Mouse (Mus musculus): ENCODE measurements around the gene Gm37240. TPM values are rescaled to one million over a fixed set of nuclear protein-coding genes. Genes with fewer than 3 reads are reported as not detected.

The Gm37240 gene
- polyA plus RNA-seq, 1 experiment from 2014 or later, result 3.3 TPM

GRCm38 (mm10) chr3:85369847-85370246, 517.5 kb downstream of the Gm37240 start:
- no peak overlapping the region for H3K9ac ChIP-seq (ENCODE audit: low read depth, low read length)
- H3K4me1 ChIP-seq (replicated peaks; ENCODE audit: control insufficient read depth, insufficient read depth, low read length), result no peaks in the 10 kb centered on the region
- H3K9me3 ChIP-seq (ENCODE audit: control insufficient read depth), result no peaks in the 10 kb centered on the region
- WGBS, result 89% methylated on average over 9 of the region's 10 CpGs
- no peaks in the 10 kb centered on the region for H3K36me3 ChIP-seq (ENCODE audit: control insufficient read depth, insufficient read depth)
- no peak for TF ChIP-seq CTCF (IDR thresholded peaks at IDR 0.05; ENCODE audit: low read depth)
- H3K27ac ChIP-seq (ENCODE audit: low read depth, low read length), result no peak overlapping the region
- no peak overlapping the region for H3K4me2 ChIP-seq (replicated peaks; ENCODE audit: low read depth)
- no peaks in the 10 kb centered on the region for H3K27me3 ChIP-seq (replicated peaks; ENCODE audit: control insufficient read depth, insufficient read depth, low read length)
- no peak overlapping the region for H3K4me3 ChIP-seq (ENCODE audit: low read depth, low read length)
- ATAC-seq, result no peak

- no peak for ATAC-seq
- Histone ChIP-seq H3K4me3 (ENCODE audit: low read depth, low read length) (no peak overlapping the region), H3K9ac (ENCODE audit: low read depth, low read length) (no peak overlapping the region), H3K9me3 (ENCODE audit: control insufficient read depth) (no peaks in the 10 kb centered on the region), H3K27me3 (replicated peaks; ENCODE audit: control insufficient read depth, insufficient read depth, low read length) (no peaks in the 10 kb centered on the region), H3K36me3 (ENCODE audit: control insufficient read depth, insufficient read depth) (no peaks in the 10 kb centered on the region), H3K4me2 (replicated peaks; ENCODE audit: low read depth) (no peak overlapping the region), H3K4me1 (replicated peaks; ENCODE audit: control insufficient read depth, insufficient read depth, low read length) (no peaks in the 10 kb centered on the region), H3K27ac (ENCODE audit: low read depth, low read length) (no peak overlapping the region)
- TF ChIP-seq CTCF (IDR thresholded peaks at IDR 0.05; ENCODE audit: low read depth), result no peak
- WGBS, result 63% methylated on average over 5 of the region's 5 CpGs
Measured at GRCm38 (mm10) chr3:85369157-85369556, 518.2 kb downstream of the Gm37240 start.

- H3K36me3 ChIP-seq (ENCODE audit: control insufficient read depth, insufficient read depth), result no peaks in the 10 kb centered on the region
- no peak overlapping the region for H3K9ac ChIP-seq (ENCODE audit: low read depth, low read length)
- TF ChIP-seq CTCF (IDR thresholded peaks at IDR 0.05; ENCODE audit: low read depth), result no peak
- WGBS, result 73% methylated on average over 16 of the region's 16 CpGs
- no peak for ATAC-seq
- H3K27me3 ChIP-seq (replicated peaks; ENCODE audit: control insufficient read depth, insufficient read depth, low read length), result no peaks in the 10 kb centered on the region
- no peaks in the 10 kb centered on the region for H3K4me1 ChIP-seq (replicated peaks; ENCODE audit: control insufficient read depth, insufficient read depth, low read length)
- no peak overlapping the region for H3K27ac ChIP-seq (ENCODE audit: low read depth, low read length)
- no peak overlapping the region for H3K4me3 ChIP-seq (ENCODE audit: low read depth, low read length)
- no peak overlapping the region for H3K4me2 ChIP-seq (replicated peaks; ENCODE audit: low read depth)
- no peaks in the 10 kb centered on the region for H3K9me3 ChIP-seq (ENCODE audit: control insufficient read depth)
Measured at GRCm38 (mm10) chr3:85368354-85369120, 518.8 kb downstream of the Gm37240 start.

- TF ChIP-seq CTCF (IDR thresholded peaks at IDR 0.05; ENCODE audit: low read depth), result no peak
- WGBS, result 83% methylated on average over 5 of the region's 5 CpGs
- Histone ChIP-seq H3K27ac (ENCODE audit: low read depth, low read length) (no peak overlapping the region), H3K4me1 (replicated peaks; ENCODE audit: control insufficient read depth, insufficient read depth, low read length) (no peaks in the 10 kb centered on the region), H3K36me3 (ENCODE audit: control insufficient read depth, insufficient read depth) (no peaks in the 10 kb centered on the region), H3K9me3 (ENCODE audit: control insufficient read depth) (no peaks in the 10 kb centered on the region), H3K9ac (ENCODE audit: low read depth, low read length) (no peak overlapping the region), H3K27me3 (replicated peaks; ENCODE audit: control insufficient read depth, insufficient read depth, low read length) (no peaks in the 10 kb centered on the region), H3K4me3 (ENCODE audit: low read depth, low read length) (no peak overlapping the region), H3K4me2 (replicated peaks; ENCODE audit: low read depth) (no peak overlapping the region)
- ATAC-seq, result no peak
Measured at GRCm38 (mm10) chr3:85364591-85365343, 522.6 kb downstream of the Gm37240 start.

- Histone ChIP-seq H3K9ac (ENCODE audit: low read depth, low read length) (no peak overlapping the region), H3K4me3 (ENCODE audit: low read depth, low read length) (no peak overlapping the region), H3K4me2 (replicated peaks; ENCODE audit: low read depth) (no peak overlapping the region), H3K27me3 (replicated peaks; ENCODE audit: control insufficient read depth, insufficient read depth, low read length) (no peaks in the 10 kb centered on the region), H3K4me1 (replicated peaks; ENCODE audit: control insufficient read depth, insufficient read depth, low read length) (no peaks in the 10 kb centered on the region), H3K36me3 (ENCODE audit: control insufficient read depth, insufficient read depth) (no peaks in the 10 kb centered on the region), H3K27ac (ENCODE audit: low read depth, low read length) (no peak overlapping the region), H3K9me3 (ENCODE audit: control insufficient read depth) (no peaks in the 10 kb centered on the region)
- no peak for TF ChIP-seq CTCF (IDR thresholded peaks at IDR 0.05; ENCODE audit: low read depth)
- no peak for ATAC-seq
- WGBS, result 75% methylated on average over 7 of the region's 7 CpGs
Measured at GRCm38 (mm10) chr3:85362883-85363282, 524.4 kb downstream of the Gm37240 start.

GRCm38 (mm10) chr3:85356373-85356772, 530.9 kb downstream of the Gm37240 start:
- no peaks in the 10 kb centered on the region for H3K36me3 ChIP-seq (ENCODE audit: control insufficient read depth, insufficient read depth)
- no peaks in the 10 kb centered on the region for H3K9me3 ChIP-seq (ENCODE audit: control insufficient read depth)
- H3K9ac ChIP-seq (ENCODE audit: low read depth, low read length), result no peak overlapping the region
- no peak for ATAC-seq
- no peak for TF ChIP-seq CTCF (IDR thresholded peaks at IDR 0.05; ENCODE audit: low read depth)
- no peak overlapping the region for H3K27ac ChIP-seq (ENCODE audit: low read depth, low read length)
- H3K4me1 ChIP-seq (replicated peaks; ENCODE audit: control insufficient read depth, insufficient read depth, low read length), result no peaks in the 10 kb centered on the region
- WGBS, result 83% methylated on average over 3 of the region's 3 CpGs
- no peaks in the 10 kb centered on the region for H3K27me3 ChIP-seq (replicated peaks; ENCODE audit: control insufficient read depth, insufficient read depth, low read length)
- no peak overlapping the region for H3K4me3 ChIP-seq (ENCODE audit: low read depth, low read length)
- no peak overlapping the region for H3K4me2 ChIP-seq (replicated peaks; ENCODE audit: low read depth)

All from intestine, postnatal 0 days (tissue).